In the genomic region with DNA sequence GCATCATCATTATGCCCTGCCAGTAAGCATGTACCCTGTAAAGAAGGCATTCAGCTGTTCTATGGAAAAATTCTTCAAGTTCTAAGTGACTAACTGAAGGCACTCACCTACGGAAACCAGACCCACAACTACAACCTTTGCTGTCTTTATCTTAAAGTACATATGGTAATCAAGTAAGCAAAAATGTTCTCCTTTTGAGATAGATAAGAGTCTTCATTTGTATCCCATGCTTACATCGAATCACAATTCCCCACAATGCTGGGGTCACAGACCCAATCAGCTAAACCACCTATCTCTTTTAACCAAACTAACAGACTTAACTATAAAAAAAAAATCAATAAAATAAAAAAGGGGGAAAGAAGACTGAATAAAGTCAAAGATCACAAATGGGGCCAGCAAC, we compare ENCODE assay signal across 24 mouse cellular contexts. TPM values are rescaled to one million over a fixed set of nuclear protein-coding genes. Genes with fewer than 3 reads are reported as not detected.
DNase-seq lines count a peak whose midpoint lies in the region; ATAC-seq and TF ChIP-seq lines count a peak whose summit lies in the region.
"Had no signal": no experiment of that assay in that cellular context is flagged by ENCODE, and none has a peak within 500 bp of the region (broad histone marks: within the 10 kb centered on the region; RNA-seq: fewer than 3 reads in every experiment).

No protein-coding gene starts in this region.

- no peak for TF ChIP-seq POLR2A in MEL (IDR thresholded peaks at IDR 0.05; ENCODE audit: control insufficient read depth in 1 of 2, insufficient read depth in 1 of 2, low read depth in 1 of 2, low read length in 2 of 2, poor library complexity in 1 of 2)

- peaks cover 11% of the 10 kb centered on the region for H3K4me1 ChIP-seq in liver, embryonic 12.5 days
- peaks cover 3% of the 10 kb centered on the region for H3K4me1 ChIP-seq in liver, embryonic 11.5 days (replicated peaks; ENCODE audit: control insufficient read depth, insufficient read depth, low read length)
- peaks cover 0 to 7% of the 10 kb centered on the region in 2 experiments; a peak in 3 of 4 replicates for H3K4me1 ChIP-seq in MEL (ENCODE audit: control insufficient read depth in 1 of 2, insufficient read depth in 2 of 2, low read length in 2 of 2)
- H3K4me1 ChIP-seq in liver, postnatal 0 days (ENCODE audit: insufficient read depth), result no peaks in the 10 kb centered on the region
- H3K4me1 ChIP-seq in kidney, embryonic 15.5 days, result no peaks in the 10 kb centered on the region
- H3K4me1 ChIP-seq: forebrain, embryonic 10.5 days; forebrain, embryonic 13.5 days; hindbrain, embryonic 12.5 days; hindbrain, embryonic 15.5 days had no signal

- no peak overlapping the region for H3K4me2 ChIP-seq in liver, embryonic 12.5 days
- H3K4me2 ChIP-seq in liver, embryonic 11.5 days, result no peak overlapping the region
- no peak overlapping the region for H3K4me2 ChIP-seq in liver, postnatal 0 days (ENCODE audit: low read depth, low read length)
- no peak overlapping the region for H3K4me2 ChIP-seq in kidney, embryonic 15.5 days
- H3K4me2 ChIP-seq: forebrain, embryonic 13.5 days; heart, embryonic 11.5 days; hindbrain, embryonic 12.5 days; hindbrain, embryonic 15.5 days had no signal

- H3K36me3 ChIP-seq in liver, embryonic 12.5 days, result peaks cover 93% of the 10 kb centered on the region
- H3K36me3 ChIP-seq in liver, embryonic 11.5 days (ENCODE audit: control insufficient read depth, insufficient read depth, low read length), result peaks cover 38% of the 10 kb centered on the region
- peaks cover 29 to 81% of the 10 kb centered on the region in 2 experiments for H3K36me3 ChIP-seq in MEL (ENCODE audit: control insufficient read depth in 1 of 2, insufficient read depth in 2 of 2, low read length in 2 of 2)
- H3K36me3 ChIP-seq in liver, postnatal 0 days (replicated peaks; ENCODE audit: insufficient read depth, low read length), result peaks cover 74% of the 10 kb centered on the region
- H3K36me3 ChIP-seq in kidney, embryonic 15.5 days, result peaks cover 90% of the 10 kb centered on the region

- H3K9ac ChIP-seq in liver, embryonic 12.5 days, result no peak overlapping the region
- no peak overlapping the region for H3K9ac ChIP-seq in liver, embryonic 11.5 days (ENCODE audit: low read depth, low read length)
- H3K9ac ChIP-seq in MEL (ENCODE audit: control insufficient read depth, low read depth, low read length, poor library complexity, severe bottlenecking), result no peak overlapping the region
- no peak overlapping the region for H3K9ac ChIP-seq in liver, postnatal 0 days (replicated peaks)
- no peak overlapping the region for H3K9ac ChIP-seq in kidney, embryonic 15.5 days
- H3K9ac ChIP-seq: forebrain, embryonic 13.5 days; hindbrain, embryonic 12.5 days; hindbrain, embryonic 15.5 days had no signal

- H3K27me3 ChIP-seq in liver, embryonic 12.5 days (replicated peaks), result no peaks in the 10 kb centered on the region
- H3K27me3 ChIP-seq in liver, embryonic 11.5 days (replicated peaks; ENCODE audit: control insufficient read depth, insufficient read depth, low read length), result no peaks in the 10 kb centered on the region
- H3K27me3 ChIP-seq in MEL (ENCODE audit: control insufficient read depth in 1 of 2, insufficient read depth in 2 of 2, low read length in 2 of 2), result no peaks in the 10 kb centered on the region
- no peaks in the 10 kb centered on the region for H3K27me3 ChIP-seq in liver, postnatal 0 days (ENCODE audit: insufficient read depth, low read length)
- no peaks in the 10 kb centered on the region for H3K27me3 ChIP-seq in kidney, embryonic 15.5 days
- H3K27me3 ChIP-seq: CH12.LX; forebrain, embryonic 13.5 days; hindbrain, embryonic 12.5 days; hindbrain, embryonic 15.5 days had no signal

- DNase-seq in liver, embryonic 11.5 days (ENCODE audit: low spot score), result no peak
- DNase-seq in MEL (ENCODE audit: low read depth, low spot score), result peak; percentile 48
- no peak for DNase-seq in liver, postnatal 0 days
- no peak for DNase-seq in embryo, embryonic 10.5 days (ENCODE audit: low spot score)
- DNase-seq in urinary bladder, postnatal 4 days (ENCODE audit: low spot score in 2 of 2), result no peak
- DNase-seq: adrenal gland, adult 8-10 months; adrenal gland, postnatal 25 days; B cell, adult 2 months; cerebellum, adult 11-12 months; cerebellum, adult 8-10 months; cerebellum, postnatal 10 days; cerebellum, postnatal 36 days; gastrocnemius, postnatal 25 days; heart, adult 2 months had no signal

- no peak for TF ChIP-seq CTCF in MEL (IDR thresholded peaks at IDR 0.05 in 2 of 3, conservative IDR thresholded peaks at IDR 0.05 in 1 of 3; ENCODE audit: control insufficient read depth in 1 of 3, insufficient read depth in 1 of 3, low read depth in 2 of 3, low read length in 3 of 3, poor library complexity in 1 of 3, severe bottlenecking in 1 of 3)
- no peak for TF ChIP-seq CTCF in liver, postnatal 0 days (IDR thresholded peaks at IDR 0.05; ENCODE audit: low read depth)

- peak; percentile 51 for ATAC-seq in liver, embryonic 12.5 days
- ATAC-seq in liver, embryonic 11.5 days (replicated peaks; ENCODE audit: low FRiP score), result no peak
- no peak for ATAC-seq in liver, postnatal 0 days
- ATAC-seq in kidney, embryonic 15.5 days (replicated peaks; ENCODE audit: low FRiP score), result no peak
- ATAC-seq: activated CD4-positive, CD25-positive, alpha-beta regulatory T cell, adult 4 months; forebrain, embryonic 13.5 days; forebrain, embryonic 16.5 days had no signal

- H3K4me3 ChIP-seq in liver, embryonic 12.5 days, result no peak overlapping the region
- H3K4me3 ChIP-seq in liver, embryonic 11.5 days (ENCODE audit: low read depth, low read length), result no peak overlapping the region
- no peak overlapping the region for H3K4me3 ChIP-seq in MEL (ENCODE audit: control insufficient read depth in 1 of 2, insufficient read depth in 1 of 2, low read depth in 2 of 2, low read length in 2 of 2)
- H3K4me3 ChIP-seq in liver, postnatal 0 days (ENCODE audit: low read depth, low read length), result no peak overlapping the region
- H3K4me3 ChIP-seq in kidney, embryonic 15.5 days (replicated peaks), result no peak overlapping the region
- H3K4me3 ChIP-seq: forebrain, embryonic 10.5 days; forebrain, embryonic 13.5 days; heart, adult 2 months; hindbrain, embryonic 12.5 days; hindbrain, embryonic 15.5 days had no signal

- no peak overlapping the region for H3K27ac ChIP-seq in liver, embryonic 12.5 days
- H3K27ac ChIP-seq in liver, embryonic 11.5 days (ENCODE audit: low read depth, low read length), result no peak overlapping the region
- H3K27ac ChIP-seq in MEL (ENCODE audit: control insufficient read depth, low read depth, low read length), result 0 out of 2 replicates have a peak overlapping the region, but pooled peaks have one; percentile 17
- no peak overlapping the region for H3K27ac ChIP-seq in liver, postnatal 0 days (ENCODE audit: low read depth)
- no peak overlapping the region for H3K27ac ChIP-seq in kidney, embryonic 15.5 days
- H3K27ac ChIP-seq: forebrain, embryonic 10.5 days; forebrain, embryonic 13.5 days; heart, adult 2 months; hindbrain, embryonic 12.5 days; hindbrain, embryonic 15.5 days had no signal

- 34% methylated on average over 2 of the region's 2 CpGs for WGBS in liver, embryonic 12.5 days (ENCODE audit: insufficient replicate concordance)
- 71% methylated on average over 2 of the region's 2 CpGs for WGBS in liver, embryonic 11.5 days
- WGBS in liver, postnatal 0 days (ENCODE audit: insufficient replicate concordance), result 64% methylated on average over 2 of the region's 2 CpGs
- WGBS in kidney, embryonic 15.5 days, result 87% methylated on average over 2 of the region's 2 CpGs

- H3K9me3 ChIP-seq in liver, embryonic 12.5 days (replicated peaks), result no peaks in the 10 kb centered on the region
- H3K9me3 ChIP-seq in liver, embryonic 11.5 days (ENCODE audit: control insufficient read depth, low read length), result no peaks in the 10 kb centered on the region
- no peaks in the 10 kb centered on the region for H3K9me3 ChIP-seq in MEL (replicated peaks; ENCODE audit: insufficient read depth, low read length)
- H3K9me3 ChIP-seq in liver, postnatal 0 days (ENCODE audit: low read length), result no peaks in the 10 kb centered on the region
- no peaks in the 10 kb centered on the region for H3K9me3 ChIP-seq in kidney, embryonic 15.5 days (replicated peaks)
- H3K9me3 ChIP-seq: forebrain, embryonic 10.5 days; forebrain, embryonic 13.5 days; hindbrain, embryonic 12.5 days; hindbrain, embryonic 15.5 days had no signal

- TF ChIP-seq RAD21 in MEL (IDR thresholded peaks at IDR 0.05; ENCODE audit: low read depth, low read length), result no peak

- H3K79me2 ChIP-seq in MEL (ENCODE audit: control insufficient read depth, insufficient read depth, low read length, poor library complexity), result no peaks in the 10 kb centered on the region

- peak; percentile 60 to 81 for TF ChIP-seq EP300 in MEL (IDR thresholded peaks at IDR 0.05; ENCODE audit: low read depth in 1 of 2, low read length in 2 of 2)
- TF ChIP-seq EP300 in liver, postnatal 0 days (IDR thresholded peaks at IDR 0.05; ENCODE audit: low read depth), result peak; percentile 38; the same call in 1 of the 2 replicates

RNA-seq across cellular contexts. Expression of gene Prpf3, which starts 16.4 kb away (rescaled TPM):
- polyA plus RNA-seq in liver, embryonic 12.5 days (2016; fragmentation: Nextera tagmentation; extraction: Ambion mirVana), result 41.4 and 44.3 TPM in 2 replicates
- polyA plus RNA-seq in liver, embryonic 11.5 days (2014; fragmentation: Nextera tagmentation; extraction: Ambion mirVana), result 68.0 and 68.4 TPM in 2 replicates
- total RNA-seq in MEL (2012; rRNA removed), result 109 and 126 TPM in 2 replicates
- polyA plus RNA-seq in MEL (2012; ENCODE audit: insufficient read depth in 1 of 2, insufficient read length in 2 of 2, low read depth in 1 of 2, low replicate concordance in 2 of 2, missing spikeins in 1 of 2), result 100 to 1,000 TPM; 199 to 277 TPM
- 11.2 and 12.0 TPM in 2 replicates for polyA plus RNA-seq in liver, postnatal 0 days (2015; fragmentation: Nextera tagmentation; extraction: Ambion mirVana)
- polyA plus RNA-seq in kidney, embryonic 15.5 days (2015; fragmentation: Nextera tagmentation; extraction: Ambion mirVana), result 49.7 and 52.3 TPM in 2 replicates

RNA-seq across cellular contexts. Expression of gene Rprd2, which starts 20.6 kb away (rescaled TPM):
- polyA plus RNA-seq in liver, embryonic 12.5 days (2016; fragmentation: Nextera tagmentation; extraction: Ambion mirVana), result 11.8 and 14.1 TPM in 2 replicates
- 18.8 and 18.9 TPM in 2 replicates for polyA plus RNA-seq in liver, embryonic 11.5 days (2014; fragmentation: Nextera tagmentation; extraction: Ambion mirVana)
- total RNA-seq in MEL (2012; rRNA removed), result 16.3 and 17.1 TPM in 2 replicates
- polyA plus RNA-seq in MEL (2012; ENCODE audit: insufficient read depth in 1 of 2, insufficient read length in 2 of 2, low read depth in 1 of 2, low replicate concordance in 2 of 2, missing spikeins in 1 of 2), result 10 to 100 TPM; 31.9 to 42.0 TPM
- polyA plus RNA-seq in liver, postnatal 0 days (2015; fragmentation: Nextera tagmentation; extraction: Ambion mirVana), result 7.1 and 8.2 TPM in 2 replicates
- polyA plus RNA-seq in kidney, embryonic 15.5 days (2015; fragmentation: Nextera tagmentation; extraction: Ambion mirVana), result 22.4 and 23.9 TPM in 2 replicates

RNA-seq across cellular contexts. Expression of gene Mrps21, which starts 32.1 kb away (rescaled TPM):
- 280 and 285 TPM in 2 replicates for polyA plus RNA-seq in liver, embryonic 12.5 days (2016; fragmentation: Nextera tagmentation; extraction: Ambion mirVana)
- 311 and 340 TPM in 2 replicates for polyA plus RNA-seq in liver, embryonic 11.5 days (2014; fragmentation: Nextera tagmentation; extraction: Ambion mirVana)
- total RNA-seq in MEL (2012; rRNA removed), result 524 and 586 TPM in 2 replicates
- polyA plus RNA-seq in MEL (2012; ENCODE audit: insufficient read depth in 1 of 2, insufficient read length in 2 of 2, low read depth in 1 of 2, low replicate concordance in 2 of 2, missing spikeins in 1 of 2), result 100 to 1,000 TPM in 1 of 2 experiments, not detected in 1; 469 TPM
- 145 and 157 TPM in 2 replicates for polyA plus RNA-seq in liver, postnatal 0 days (2015; fragmentation: Nextera tagmentation; extraction: Ambion mirVana)
- polyA plus RNA-seq in kidney, embryonic 15.5 days (2015; fragmentation: Nextera tagmentation; extraction: Ambion mirVana), result 404 and 412 TPM in 2 replicates

RNA-seq across cellular contexts. Expression of gene Ciart, which starts 42.8 kb away (rescaled TPM):
- 2.4 and 2.8 TPM in 2 replicates for polyA plus RNA-seq in liver, embryonic 12.5 days (2016; fragmentation: Nextera tagmentation; extraction: Ambion mirVana)
- 7.9 and 8.1 TPM in 2 replicates for polyA plus RNA-seq in liver, embryonic 11.5 days (2014; fragmentation: Nextera tagmentation; extraction: Ambion mirVana)
- total RNA-seq in MEL (2012; rRNA removed), result 4.9 and 18.5 TPM in 2 replicates
- 10 to 100 TPM in 1 of 2 experiments, not detected in 1; 23.8 TPM for polyA plus RNA-seq in MEL (2012; ENCODE audit: insufficient read depth in 1 of 2, insufficient read length in 2 of 2, low read depth in 1 of 2, low replicate concordance in 2 of 2, missing spikeins in 1 of 2)
- polyA plus RNA-seq in liver, postnatal 0 days (2015; fragmentation: Nextera tagmentation; extraction: Ambion mirVana), result 0.77 and 1.00 TPM in 2 replicates
- 5.9 and 6.6 TPM in 2 replicates for polyA plus RNA-seq in kidney, embryonic 15.5 days (2015; fragmentation: Nextera tagmentation; extraction: Ambion mirVana)

RNA-seq across cellular contexts. Expression of gene BC028528, which starts 52.6 kb away (rescaled TPM):
- polyA plus RNA-seq in liver, embryonic 12.5 days (2016; fragmentation: Nextera tagmentation; extraction: Ambion mirVana), result 6.7 and 8.2 TPM in 2 replicates
- polyA plus RNA-seq in liver, embryonic 11.5 days (2014; fragmentation: Nextera tagmentation; extraction: Ambion mirVana), result 9.5 and 13.5 TPM in 2 replicates
- 7.4 and 12.2 TPM in 2 replicates for total RNA-seq in MEL (2012; rRNA removed)
- polyA plus RNA-seq in MEL (2012; ENCODE audit: insufficient read depth in 1 of 2, insufficient read length in 2 of 2, low read depth in 1 of 2, low replicate concordance in 2 of 2, missing spikeins in 1 of 2), result 10 to 100 TPM in 1 of 2 experiments, not detected in 1; 13.6 TPM
- 7.6 and 7.9 TPM in 2 replicates for polyA plus RNA-seq in liver, postnatal 0 days (2015; fragmentation: Nextera tagmentation; extraction: Ambion mirVana)
- 38.0 and 42.3 TPM in 2 replicates for polyA plus RNA-seq in kidney, embryonic 15.5 days (2015; fragmentation: Nextera tagmentation; extraction: Ambion mirVana)
